18 mouse cellular contexts compared by ENCODE assay signal in the genomic region with DNA sequence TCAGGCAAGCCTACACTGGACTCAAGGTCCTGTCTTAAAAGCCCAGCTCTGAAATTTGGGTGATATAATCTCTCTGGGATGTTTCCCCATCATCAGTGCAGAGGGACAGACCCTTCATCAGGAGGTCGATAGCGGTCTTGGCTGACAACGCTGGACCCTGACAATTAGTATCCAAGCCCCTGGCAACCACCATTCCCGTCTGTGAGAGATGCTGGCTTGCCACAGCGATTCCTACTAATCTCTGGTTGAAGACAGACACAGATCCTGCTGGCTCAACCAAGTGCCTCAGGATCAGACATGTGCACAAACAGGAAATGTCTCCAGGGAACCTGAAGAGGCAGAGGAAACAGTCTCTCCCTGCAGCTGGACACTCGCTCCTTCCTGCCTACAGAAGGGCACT.
DNase-seq lines count a peak whose midpoint lies in the region; ATAC-seq lines count a peak whose summit lies in the region.
"Had no signal": no experiment of that assay in that cellular context is flagged by ENCODE, and none has a peak within 500 bp of the region (broad histone marks: within the 10 kb centered on the region; RNA-seq: fewer than 3 reads in every experiment).

No protein-coding gene starts in this region.

- no peak overlapping the region for H3K9ac ChIP-seq in forebrain, embryonic 12.5 days
- no peak overlapping the region for H3K9ac ChIP-seq in forebrain, embryonic 13.5 days
- peak overlapping the region; percentile 18; the same call in 1 of the 2 replicates for H3K9ac ChIP-seq in neural tube, embryonic 11.5 days (ENCODE audit: low read length)
- H3K9ac ChIP-seq in limb, embryonic 12.5 days (replicated peaks) = no peak overlapping the region
- no peak overlapping the region for H3K9ac ChIP-seq in neural tube, embryonic 14.5 days (replicated peaks; ENCODE audit: low read depth, low read length)
- H3K9ac ChIP-seq: embryonic facial prominence, embryonic 13.5 days; limb, embryonic 13.5 days; liver, embryonic 15.5 days had no signal

- H3K4me1 ChIP-seq in forebrain, embryonic 12.5 days = peaks cover 17% of the 10 kb centered on the region
- peaks cover 7% of the 10 kb centered on the region for H3K4me1 ChIP-seq in forebrain, embryonic 13.5 days
- H3K4me1 ChIP-seq in neural tube, embryonic 11.5 days (ENCODE audit: control insufficient read depth, insufficient read depth, low read length) = peaks cover 9% of the 10 kb centered on the region
- peaks cover 22% of the 10 kb centered on the region for H3K4me1 ChIP-seq in limb, embryonic 12.5 days (replicated peaks)
- H3K4me1 ChIP-seq in neural tube, embryonic 14.5 days (ENCODE audit: control insufficient read depth, insufficient read depth, low read length) = peaks cover 13% of the 10 kb centered on the region

- H3K4me2 ChIP-seq in forebrain, embryonic 12.5 days = no peak overlapping the region
- H3K4me2 ChIP-seq in forebrain, embryonic 13.5 days = no peak overlapping the region
- no peak overlapping the region for H3K4me2 ChIP-seq in neural tube, embryonic 11.5 days (ENCODE audit: low read depth)
- peak overlapping the region; percentile 29 for H3K4me2 ChIP-seq in limb, embryonic 12.5 days
- H3K4me2 ChIP-seq in neural tube, embryonic 14.5 days (ENCODE audit: low read depth, low read length) = no peak overlapping the region
- H3K4me2 ChIP-seq: embryonic facial prominence, embryonic 13.5 days; liver, embryonic 15.5 days had no signal

- peaks cover 10% of the 10 kb centered on the region; the same call in 1 of the 2 replicates for H3K27me3 ChIP-seq in forebrain, embryonic 12.5 days
- H3K27me3 ChIP-seq in forebrain, embryonic 13.5 days = 0 out of 2 replicates have a peak, but pooled peaks cover 3% of the 10 kb centered on the region
- H3K27me3 ChIP-seq in neural tube, embryonic 11.5 days (ENCODE audit: control insufficient read depth, insufficient read depth, low read length) = no peaks in the 10 kb centered on the region
- H3K27me3 ChIP-seq in limb, embryonic 12.5 days = no peaks in the 10 kb centered on the region
- H3K27me3 ChIP-seq in neural tube, embryonic 14.5 days (ENCODE audit: control insufficient read depth, insufficient read depth, low read length) = no peaks in the 10 kb centered on the region
- H3K27me3 ChIP-seq: embryonic facial prominence, embryonic 13.5 days; limb, embryonic 13.5 days; liver, embryonic 15.5 days had no signal

- H3K9me3 ChIP-seq in forebrain, embryonic 12.5 days = no peaks in the 10 kb centered on the region
- no peaks in the 10 kb centered on the region for H3K9me3 ChIP-seq in forebrain, embryonic 13.5 days (replicated peaks)
- H3K9me3 ChIP-seq in neural tube, embryonic 11.5 days (ENCODE audit: control insufficient read depth, low read length) = no peaks in the 10 kb centered on the region
- no peaks in the 10 kb centered on the region for H3K9me3 ChIP-seq in limb, embryonic 12.5 days
- no peaks in the 10 kb centered on the region for H3K9me3 ChIP-seq in neural tube, embryonic 14.5 days (ENCODE audit: control insufficient read depth, low read length)
- H3K9me3 ChIP-seq: embryonic facial prominence, embryonic 13.5 days; limb, embryonic 13.5 days; liver, embryonic 15.5 days had no signal

- peak overlapping the region; percentile 36; the same call in 1 of the 2 replicates for H3K27ac ChIP-seq in forebrain, embryonic 12.5 days
- no peak overlapping the region for H3K27ac ChIP-seq in forebrain, embryonic 13.5 days
- peak overlapping the region; percentile 37; the same call in 1 of the 2 replicates for H3K27ac ChIP-seq in neural tube, embryonic 11.5 days (ENCODE audit: low read depth, low read length)
- peak overlapping the region; percentile 59 for H3K27ac ChIP-seq in limb, embryonic 12.5 days
- 0 out of 2 replicates have a peak overlapping the region, but pooled peaks have one; percentile 35 for H3K27ac ChIP-seq in neural tube, embryonic 14.5 days (ENCODE audit: low read depth, low read length)
- H3K27ac ChIP-seq: embryonic facial prominence, embryonic 13.5 days; left cerebral cortex, adult 2 months; limb, embryonic 13.5 days; liver, embryonic 15.5 days had no signal

- DNase-seq in neural tube, embryonic 11.5 days (ENCODE audit: low spot score) = no peak
- DNase-seq in neural tube, embryonic 10.5 days (ENCODE audit: extremely low spot score, low spot score) = no peak
- no peak for DNase-seq in layer of hippocampus, adult 18-20 months (ENCODE audit: low spot score in 2 of 2)
- no peak for DNase-seq in ovary, postnatal 36 days (ENCODE audit: low spot score)
- DNase-seq: cerebellum, postnatal 36 days; heart, postnatal 14 days; kidney, postnatal 36 days; lung, postnatal 36 days; right cerebral cortex, postnatal 14 days had no signal

- no peak overlapping the region for H3K4me3 ChIP-seq in forebrain, embryonic 12.5 days (replicated peaks)
- no peak overlapping the region for H3K4me3 ChIP-seq in forebrain, embryonic 13.5 days
- no peak overlapping the region for H3K4me3 ChIP-seq in neural tube, embryonic 11.5 days (ENCODE audit: low read depth, low read length)
- no peak overlapping the region for H3K4me3 ChIP-seq in limb, embryonic 12.5 days (replicated peaks)
- H3K4me3 ChIP-seq in neural tube, embryonic 14.5 days (ENCODE audit: low read depth, low read length) = no peak overlapping the region
- H3K4me3 ChIP-seq: embryonic facial prominence, embryonic 13.5 days; left cerebral cortex, adult 2 months; limb, embryonic 13.5 days; liver, embryonic 15.5 days had no signal

- ATAC-seq in forebrain, embryonic 12.5 days (ENCODE audit: low FRiP score) = no peak
- no peak for ATAC-seq in forebrain, embryonic 13.5 days
- no peak for ATAC-seq in neural tube, embryonic 11.5 days (ENCODE audit: insufficient read depth, low FRiP score, low TSS enrichment)
- no peak for ATAC-seq in limb, embryonic 12.5 days (ENCODE audit: insufficient number of reproducible peaks, insufficient read depth, low FRiP score, low TSS enrichment, low read depth)
- no peak for ATAC-seq in neural tube, embryonic 14.5 days (ENCODE audit: low read depth)
- ATAC-seq: intestine, embryonic 16.5 days had no signal

- 70% methylated on average over 6 of the region's 6 CpGs for WGBS in forebrain, embryonic 12.5 days
- 62% methylated on average over 6 of the region's 6 CpGs for WGBS in forebrain, embryonic 13.5 days
- WGBS in neural tube, embryonic 11.5 days = 64% methylated on average over 6 of the region's 6 CpGs
- WGBS in limb, embryonic 12.5 days = 47% methylated on average over 6 of the region's 6 CpGs
- WGBS in neural tube, embryonic 14.5 days = 42% methylated on average over 6 of the region's 6 CpGs

- no peaks in the 10 kb centered on the region for H3K36me3 ChIP-seq in forebrain, embryonic 12.5 days (replicated peaks)
- H3K36me3 ChIP-seq in forebrain, embryonic 13.5 days (ENCODE audit: poor library complexity, severe bottlenecking) = no peaks in the 10 kb centered on the region
- H3K36me3 ChIP-seq in neural tube, embryonic 11.5 days (ENCODE audit: control insufficient read depth, insufficient read depth, low read length) = no peaks in the 10 kb centered on the region
- no peaks in the 10 kb centered on the region for H3K36me3 ChIP-seq in limb, embryonic 12.5 days
- no peaks in the 10 kb centered on the region for H3K36me3 ChIP-seq in neural tube, embryonic 14.5 days (ENCODE audit: control insufficient read depth, insufficient read depth, low read length)
- H3K36me3 ChIP-seq: embryonic facial prominence, embryonic 13.5 days; limb, embryonic 13.5 days; liver, embryonic 15.5 days had no signal
